Mouse (Mus musculus) cerebellum, adult 11 months (tissue): ENCODE results near the gene Vmn2r55.
"Not testable (repeated sequence)": the region's sequence is repeated elsewhere in the genome, so short reads cannot be mapped to it uniquely, and the experiment has no call there.

Source experiments
- DNase-seq: peaks from one replicate; pipeline ENCODE4 v3.0.0; 2022

Gene Vmn2r55

DNA sequence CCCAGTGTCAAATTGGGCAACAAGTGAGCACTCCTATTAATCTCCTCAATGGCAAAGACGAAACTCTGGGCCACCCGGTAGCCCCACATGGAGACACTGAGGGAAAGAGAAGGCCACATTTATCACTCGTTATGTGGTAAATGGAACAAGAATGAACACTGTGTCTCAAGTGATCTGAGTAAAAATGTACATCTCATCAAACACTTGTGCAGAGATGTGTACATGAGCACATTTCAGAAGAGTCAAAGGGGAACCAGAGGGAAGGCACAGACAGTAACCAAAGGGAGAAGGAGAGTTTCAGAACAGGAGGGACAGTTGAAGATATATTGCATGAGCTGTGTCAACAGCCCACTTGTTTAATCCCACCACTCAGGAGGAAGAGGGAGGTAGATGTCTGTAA is at the start of gene Vmn2r55:
Gene Vmn2r55 (minus strand): TSS at position 101 of the 400 bp plus-strand sequence.
- DNase-seq = not testable (repeated sequence)

DNA sequence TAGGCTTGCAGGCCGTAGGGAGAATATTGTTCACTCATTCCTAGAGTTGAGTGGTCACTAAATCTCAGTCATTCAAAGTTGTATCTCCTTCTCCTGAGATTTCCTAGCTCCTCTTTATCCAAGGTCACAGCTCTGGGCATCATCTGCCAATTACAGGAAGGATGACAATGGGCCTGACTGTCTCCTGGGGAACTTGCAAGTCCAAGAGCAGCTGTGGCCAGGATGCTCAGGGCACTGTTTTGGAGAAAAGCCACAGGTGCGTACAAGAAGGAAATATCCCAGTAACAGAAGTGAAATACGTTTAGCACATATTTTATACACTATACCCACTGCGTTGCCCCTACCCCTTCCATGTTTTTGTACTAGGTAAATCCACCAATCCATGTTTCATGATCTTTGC is 44.6 kb downstream of the Vmn2r55 start, which contains the start of gene Vmn2r54:
Gene Vmn2r54 (minus strand): TSS at position 101 of the 400 bp plus-strand sequence.
- not testable (repeated sequence) for DNase-seq

DNA sequence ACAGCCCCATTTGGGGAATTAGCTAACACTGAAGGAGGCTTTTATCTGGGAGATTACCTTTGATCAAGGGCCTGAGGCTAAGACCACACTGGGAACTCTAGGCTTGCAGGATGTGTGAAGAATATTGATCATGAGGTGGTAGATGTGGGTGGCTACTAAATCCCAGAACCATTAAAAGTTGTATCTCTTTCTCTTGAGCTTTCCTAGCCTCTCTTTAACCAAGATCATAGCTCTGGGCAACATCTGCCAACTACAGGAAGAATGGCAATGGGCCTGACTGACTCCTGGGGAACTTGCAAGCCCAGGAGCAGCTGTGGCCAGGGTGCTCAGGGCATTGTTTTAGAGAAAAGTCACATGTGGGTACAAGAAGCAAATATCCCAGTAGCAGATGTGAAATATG is 76.1 kb downstream of the Vmn2r55 start, which contains the start of gene Vmn2r53:
Gene Vmn2r53 (minus strand): TSS at position 101 of the 400 bp plus-strand sequence.
- DNase-seq = no peak
